Mouse (Mus musculus): ENCODE measurements around the gene Il2. TPM values are rescaled to one million over a fixed set of nuclear protein-coding genes. Genes with fewer than 3 reads are reported as not detected.
A peak's percentile ranks its signal among the peaks of the same experiment; 100 is the strongest.

The Il2 gene
- polyA plus RNA-seq, 1 experiment from 2014 or later, result 0.97 TPM

- ATAC-seq (ENCODE audit: insufficient number of reproducible peaks, insufficient read depth, low FRiP score, low TSS enrichment, low read depth), result no peak
- peaks cover 11% of the 10 kb centered on the region for H3K4me1 ChIP-seq (replicated peaks)
- H3K27ac ChIP-seq, result no peak overlapping the region
- H3K4me2 ChIP-seq, result no peak overlapping the region
- H3K36me3 ChIP-seq, result no peaks in the 10 kb centered on the region
- no peak overlapping the region for H3K9ac ChIP-seq (replicated peaks)
- H3K27me3 ChIP-seq, result no peaks in the 10 kb centered on the region
- no peak overlapping the region for H3K4me3 ChIP-seq (replicated peaks)
- 34% methylated on average over 1 of the region's 1 CpGs for WGBS
- no peaks in the 10 kb centered on the region for H3K9me3 ChIP-seq
Measured at GRCm38 (mm10) chr3:37144979-37145378, 19.2 kb upstream of the Il2 start.

- no peak for ATAC-seq (ENCODE audit: insufficient number of reproducible peaks, insufficient read depth, low FRiP score, low TSS enrichment, low read depth)
- Histone ChIP-seq H3K27me3 (no peaks in the 10 kb centered on the region), H3K9ac (replicated peaks) (no peak overlapping the region), H3K36me3 (no peaks in the 10 kb centered on the region), H3K4me2 (no peak overlapping the region), H3K4me3 (replicated peaks) (no peak overlapping the region), H3K9me3 (no peaks in the 10 kb centered on the region), H3K4me1 (replicated peaks) (peaks cover 6% of the 10 kb centered on the region), H3K27ac (no peak overlapping the region)
- WGBS, result 74% methylated on average over 2 of the region's 2 CpGs
Measured at GRCm38 (mm10) chr3:37141827-37142226, 16.1 kb upstream of the Il2 start.

- H3K9ac ChIP-seq (replicated peaks), result no peak overlapping the region
- no peak for ATAC-seq (ENCODE audit: insufficient number of reproducible peaks, insufficient read depth, low FRiP score, low TSS enrichment, low read depth)
- H3K9me3 ChIP-seq, result no peaks in the 10 kb centered on the region
- no peaks in the 10 kb centered on the region for H3K36me3 ChIP-seq
- no peaks in the 10 kb centered on the region for H3K27me3 ChIP-seq
- no peak overlapping the region for H3K27ac ChIP-seq
- no peak overlapping the region for H3K4me3 ChIP-seq (replicated peaks)
- H3K4me1 ChIP-seq (replicated peaks), result no peaks in the 10 kb centered on the region
- no peak overlapping the region for H3K4me2 ChIP-seq
- WGBS, result 88% methylated on average over 6 of the region's 6 CpGs
Measured at GRCm38 (mm10) chr3:37140168-37140906, 14.6 kb upstream of the Il2 start.

GRCm38 (mm10) chr3:37139192-37139591 is 13.4 kb upstream of the Il2 start:
- WGBS, result 81% methylated on average over 3 of the region's 3 CpGs
- no peaks in the 10 kb centered on the region for H3K27me3 ChIP-seq

GRCm38 (mm10) chr3:37137231-37137630 is 11.5 kb upstream of the Il2 start:
- WGBS, result 79% methylated on average over 4 of the region's 4 CpGs
- H3K4me2 ChIP-seq, result no peak overlapping the region
- no peaks in the 10 kb centered on the region for H3K36me3 ChIP-seq

More at GRCm38 (mm10) chr3:37139192-37139591, 13.4 kb upstream of the Il2 start:
- H3K36me3 ChIP-seq, result no peaks in the 10 kb centered on the region
- H3K4me3 ChIP-seq (replicated peaks), result no peak overlapping the region
- H3K27ac ChIP-seq, result no peak overlapping the region
- no peaks in the 10 kb centered on the region for H3K9me3 ChIP-seq
- H3K9ac ChIP-seq (replicated peaks), result no peak overlapping the region
- no peak for ATAC-seq (ENCODE audit: insufficient number of reproducible peaks, insufficient read depth, low FRiP score, low TSS enrichment, low read depth)
- H3K4me2 ChIP-seq, result no peak overlapping the region
- no peaks in the 10 kb centered on the region for H3K4me1 ChIP-seq (replicated peaks)

GRCm38 (mm10) chr3:37129063-37129462 is 3.3 kb upstream of the Il2 start:
- no peak for ATAC-seq (ENCODE audit: insufficient number of reproducible peaks, insufficient read depth, low FRiP score, low TSS enrichment, low read depth)
- 60% methylated on average over 2 of the region's 2 CpGs for WGBS
- no peaks in the 10 kb centered on the region for H3K36me3 ChIP-seq

More at GRCm38 (mm10) chr3:37137231-37137630, 11.5 kb upstream of the Il2 start:
- Histone ChIP-seq H3K9ac (replicated peaks) (no peak overlapping the region), H3K9me3 (no peaks in the 10 kb centered on the region), H3K27ac (no peak overlapping the region), H3K4me3 (replicated peaks) (no peak overlapping the region), H3K27me3 (no peaks in the 10 kb centered on the region), H3K4me1 (replicated peaks) (no peaks in the 10 kb centered on the region)
- no peak for ATAC-seq (ENCODE audit: insufficient number of reproducible peaks, insufficient read depth, low FRiP score, low TSS enrichment, low read depth)

GRCm38 (mm10) chr3:37128269-37128668 is 2.5 kb upstream of the Il2 start:
- Histone ChIP-seq H3K4me1 (replicated peaks) (no peaks in the 10 kb centered on the region; the same call in 1 of the 2 replicates), H3K9me3 (no peaks in the 10 kb centered on the region), H3K4me3 (replicated peaks) (no peak overlapping the region), H3K4me2 (no peak overlapping the region), H3K27me3 (no peaks in the 10 kb centered on the region), H3K9ac (replicated peaks) (no peak overlapping the region), H3K27ac (no peak overlapping the region), H3K36me3 (no peaks in the 10 kb centered on the region)
- WGBS, result 57% methylated on average over 4 of the region's 4 CpGs
- ATAC-seq (ENCODE audit: insufficient number of reproducible peaks, insufficient read depth, low FRiP score, low TSS enrichment, low read depth), result peak; percentile 88; the same call in 1 of the 2 replicates

More at GRCm38 (mm10) chr3:37129063-37129462, 3.3 kb upstream of the Il2 start:
- no peak overlapping the region for H3K27ac ChIP-seq
- no peaks in the 10 kb centered on the region for H3K9me3 ChIP-seq
- no peaks in the 10 kb centered on the region; the same call in 1 of the 2 replicates for H3K4me1 ChIP-seq (replicated peaks)
- no peaks in the 10 kb centered on the region for H3K27me3 ChIP-seq
- no peak overlapping the region for H3K9ac ChIP-seq (replicated peaks)
- H3K4me3 ChIP-seq (replicated peaks), result no peak overlapping the region
- no peak overlapping the region for H3K4me2 ChIP-seq

GRCm38 (mm10) chr3:37126162-37126561 is 403 bp upstream of the Il2 start:
- no peak overlapping the region for H3K27ac ChIP-seq
- no peak for ATAC-seq (ENCODE audit: insufficient number of reproducible peaks, insufficient read depth, low FRiP score, low TSS enrichment, low read depth)
- no peak overlapping the region for H3K4me3 ChIP-seq (replicated peaks)
- H3K9ac ChIP-seq (replicated peaks), result no peak overlapping the region
- H3K4me2 ChIP-seq, result no peak overlapping the region
- H3K27me3 ChIP-seq, result no peaks in the 10 kb centered on the region
- no peaks in the 10 kb centered on the region for H3K9me3 ChIP-seq
- no peaks in the 10 kb centered on the region; the same call in 1 of the 2 replicates for H3K4me1 ChIP-seq (replicated peaks)
- 81% methylated on average over 4 of the region's 4 CpGs for WGBS
- no peaks in the 10 kb centered on the region for H3K36me3 ChIP-seq

GRCm38 (mm10) chr3:37090721-37091120 is 35.0 kb downstream of the Il2 start:
- Histone ChIP-seq H3K4me1 (replicated peaks) (no peaks in the 10 kb centered on the region), H3K36me3 (no peaks in the 10 kb centered on the region)
- no peak for ATAC-seq (ENCODE audit: insufficient number of reproducible peaks, insufficient read depth, low FRiP score, low TSS enrichment, low read depth)

GRCm38 (mm10) chr3:37084860-37085259 is 40.9 kb downstream of the Il2 start:
- 78% methylated on average over 4 of the region's 4 CpGs for WGBS

More at GRCm38 (mm10) chr3:37090721-37091120, 35.0 kb downstream of the Il2 start:
- Histone ChIP-seq H3K9ac (replicated peaks) (no peak overlapping the region), H3K27me3 (no peaks in the 10 kb centered on the region), H3K9me3 (no peaks in the 10 kb centered on the region), H3K4me3 (replicated peaks) (no peak overlapping the region), H3K4me2 (no peak overlapping the region), H3K27ac (no peak overlapping the region)

GRCm38 (mm10) chr3:37073211-37073610 is 52.5 kb downstream of the Il2 start:
- Histone ChIP-seq H3K27ac (no peak overlapping the region), H3K36me3 (no peaks in the 10 kb centered on the region), H3K4me1 (replicated peaks) (no peaks in the 10 kb centered on the region), H3K4me3 (replicated peaks) (no peak overlapping the region), H3K9me3 (peaks cover 10% of the 10 kb centered on the region), H3K9ac (replicated peaks) (no peak overlapping the region), H3K27me3 (no peaks in the 10 kb centered on the region), H3K4me2 (no peak overlapping the region)
- ATAC-seq (ENCODE audit: insufficient number of reproducible peaks, insufficient read depth, low FRiP score, low TSS enrichment, low read depth), result no peak

More at GRCm38 (mm10) chr3:37084860-37085259, 40.9 kb downstream of the Il2 start:
- Histone ChIP-seq H3K9ac (replicated peaks) (no peak overlapping the region), H3K4me1 (replicated peaks) (no peaks in the 10 kb centered on the region), H3K27ac (no peak overlapping the region), H3K36me3 (no peaks in the 10 kb centered on the region), H3K27me3 (no peaks in the 10 kb centered on the region), H3K4me3 (replicated peaks) (no peak overlapping the region), H3K4me2 (no peak overlapping the region), H3K9me3 (no peaks in the 10 kb centered on the region)
- no peak for ATAC-seq (ENCODE audit: insufficient number of reproducible peaks, insufficient read depth, low FRiP score, low TSS enrichment, low read depth)

All from limb, embryonic 12.5 days (tissue).